Mouse (Mus musculus) lung, adult 2 months (tissue): ENCODE data around the gene Nbr1.

Source experiments
- CTCF ChIP-seq: fragments of 200-500 bp; IDR thresholded peaks from 2 replicates; pipeline ENCODE4 v1.5.1; 2011; ENCODE audit warnings: mild to moderate bottlenecking, low read length, control low read depth; ENCODE audit not compliant: insufficient read depth
- POLR2A ChIP-seq: fragments of 200-500 bp; IDR thresholded peaks from 2 replicates; pipeline ENCODE4 v1.6.1; 2011; ENCODE audit warnings: low read depth, mild to moderate bottlenecking, control low read depth, low read length, borderline replicate concordance; ENCODE audit errors: extremely low read depth

DNA sequence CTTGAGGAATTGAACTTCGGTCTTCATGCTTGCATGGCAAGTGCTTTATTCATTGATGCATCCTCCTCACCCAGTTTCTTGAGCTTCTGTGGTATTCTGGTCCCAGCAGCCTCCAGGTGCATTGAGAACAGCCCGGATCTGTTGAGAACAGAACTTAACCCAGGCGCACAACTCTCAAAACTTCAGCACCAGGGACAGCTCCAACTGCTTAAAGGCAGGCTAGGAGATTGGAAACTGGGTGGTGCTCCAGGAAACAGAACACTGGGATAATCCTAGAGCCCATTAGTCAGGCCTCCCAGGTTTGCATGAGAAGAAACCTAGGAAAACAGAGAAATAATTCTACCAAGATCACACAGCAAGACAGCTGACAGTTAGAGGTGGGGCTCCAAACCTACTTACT lies 50.5 kb downstream of the Nbr1 start:
- TF ChIP-seq POLR2A (no peak), CTCF (no peak)
